Mouse (Mus musculus): Measurements from ENCODE around the gene Nyap1. TPM values are rescaled to one million over a fixed set of nuclear protein-coding genes. Genes with fewer than 3 reads are reported as not detected.

Gene Nyap1
- polyA plus RNA-seq, 1 experiment from 2014 or later: 25.0 TPM

- no peak for ATAC-seq
- Histone ChIP-seq H3K27ac (no peak overlapping the region), H3K36me3 (ENCODE audit: poor library complexity, severe bottlenecking) (peaks cover 48% of the 10 kb centered on the region), H3K9ac (no peak overlapping the region), H3K4me1 (peaks cover 59% of the 10 kb centered on the region), H3K4me2 (0 out of 2 replicates have a peak overlapping the region, but pooled peaks have one; percentile 95), H3K27me3 (no peaks in the 10 kb centered on the region), H3K4me3 (0 out of 2 replicates have a peak overlapping the region, but pooled peaks have one; percentile 1), H3K9me3 (replicated peaks) (no peaks in the 10 kb centered on the region)
- WGBS: 91% methylated on average over 7 of the region's 7 CpGs
Measured at GRCm38 (mm10) chr5:137781661-137782060, 40.3 kb upstream of the Nyap1 start.

- peak overlapping the region; percentile 86 for H3K27ac ChIP-seq
- H3K9me3 ChIP-seq (replicated peaks): no peaks in the 10 kb centered on the region
- peak overlapping the region; percentile 98 for H3K4me2 ChIP-seq
- H3K9ac ChIP-seq: peak overlapping the region; percentile 96
- peak; percentile 17 for ATAC-seq
- peak overlapping the region; percentile 99 for H3K4me3 ChIP-seq
- peaks cover 53% of the 10 kb centered on the region for H3K4me1 ChIP-seq
- under 1% methylated on average over 68 of the region's 83 CpGs for WGBS
- H3K36me3 ChIP-seq (ENCODE audit: poor library complexity, severe bottlenecking): peaks cover 42% of the 10 kb centered on the region
- H3K27me3 ChIP-seq: no peaks in the 10 kb centered on the region
Measured at GRCm38 (mm10) chr5:137779053-137779933, 37.9 kb upstream of the Nyap1 start.

- H3K4me2 ChIP-seq: peak within 1 kb of the TSS; percentile 98
- no peaks in the 10 kb centered on the region for H3K27me3 ChIP-seq
- WGBS: 0% methylated on average over 31 of the region's 31 CpGs
- no peaks in the 10 kb centered on the region for H3K9me3 ChIP-seq (replicated peaks)
- peaks cover 36% of the 10 kb centered on the region for H3K36me3 ChIP-seq (ENCODE audit: poor library complexity, severe bottlenecking)
- peak; percentile 98 for ATAC-seq
- peak within 1 kb of the TSS; percentile 99 for H3K4me3 ChIP-seq
- H3K9ac ChIP-seq: peak within 1 kb of the TSS; percentile 96
- H3K27ac ChIP-seq: peak within 1 kb of the TSS; percentile 86
- peaks cover 46% of the 10 kb centered on the region for H3K4me1 ChIP-seq
Measured at GRCm38 (mm10) chr5:137778635-137779034, 37.2 kb upstream of the Nyap1 start, which contains the start of gene Ppp1r35. Gene Ppp1r35, plus strand, starts transcription at chr5:137778849.

- 86% methylated on average over 7 of the region's 7 CpGs for WGBS
- Histone ChIP-seq H3K36me3 (ENCODE audit: poor library complexity, severe bottlenecking) (peaks cover 23% of the 10 kb centered on the region), H3K27ac (no peak overlapping the region), H3K27me3 (no peaks in the 10 kb centered on the region), H3K4me2 (no peak overlapping the region), H3K4me3 (no peak overlapping the region), H3K9ac (no peak overlapping the region), H3K9me3 (replicated peaks) (no peaks in the 10 kb centered on the region), H3K4me1 (peaks cover 33% of the 10 kb centered on the region)
- no peak for ATAC-seq
Measured at GRCm38 (mm10) chr5:137777267-137777845, 35.9 kb upstream of the Nyap1 start.

- H3K4me2 ChIP-seq: no peak overlapping the region
- H3K9me3 ChIP-seq (replicated peaks): no peaks in the 10 kb centered on the region
- no peak overlapping the region for H3K27ac ChIP-seq
- H3K36me3 ChIP-seq (ENCODE audit: poor library complexity, severe bottlenecking): peaks cover 14% of the 10 kb centered on the region
- no peaks in the 10 kb centered on the region for H3K27me3 ChIP-seq
- ATAC-seq: no peak
- no peak overlapping the region for H3K4me3 ChIP-seq
- 53% methylated on average over 5 of the region's 5 CpGs for WGBS
- H3K4me1 ChIP-seq: peaks cover 28% of the 10 kb centered on the region
- H3K9ac ChIP-seq: no peak overlapping the region
Measured at GRCm38 (mm10) chr5:137776408-137776918, 35.1 kb upstream of the Nyap1 start.

GRCm38 (mm10) chr5:137775587-137776290 lies 34.3 kb upstream of the Nyap1 start:
- Histone ChIP-seq H3K4me2 (no peak overlapping the region), H3K9ac (no peak overlapping the region), H3K9me3 (replicated peaks) (no peaks in the 10 kb centered on the region), H3K27me3 (no peaks in the 10 kb centered on the region), H3K27ac (no peak overlapping the region), H3K4me1 (peaks cover 28% of the 10 kb centered on the region), H3K36me3 (ENCODE audit: poor library complexity, severe bottlenecking) (peaks cover 7% of the 10 kb centered on the region), H3K4me3 (no peak overlapping the region)
- ATAC-seq: no peak
- 92% methylated on average over 2 of the region's 2 CpGs for WGBS

- Histone ChIP-seq H3K27me3 (no peaks in the 10 kb centered on the region), H3K4me1 (peaks cover 14% of the 10 kb centered on the region), H3K4me3 (no peak overlapping the region), H3K36me3 (ENCODE audit: poor library complexity, severe bottlenecking) (no peaks in the 10 kb centered on the region), H3K9ac (no peak overlapping the region), H3K4me2 (no peak overlapping the region), H3K9me3 (replicated peaks) (no peaks in the 10 kb centered on the region), H3K27ac (no peak overlapping the region)
- ATAC-seq: no peak
Measured at GRCm38 (mm10) chr5:137772755-137773154, 31.3 kb upstream of the Nyap1 start.

GRCm38 (mm10) chr5:137770709-137771108 lies 29.3 kb upstream of the Nyap1 start:
- no peaks in the 10 kb centered on the region for H3K36me3 ChIP-seq (ENCODE audit: poor library complexity, severe bottlenecking)
- no peak overlapping the region for H3K4me3 ChIP-seq
- H3K9me3 ChIP-seq (replicated peaks): no peaks in the 10 kb centered on the region; the same call in 1 of the 2 replicates
- no peaks in the 10 kb centered on the region for H3K27me3 ChIP-seq
- peaks cover 6% of the 10 kb centered on the region; the same call in 1 of the 2 replicates for H3K4me1 ChIP-seq
- no peak overlapping the region for H3K27ac ChIP-seq
- no peak overlapping the region for H3K4me2 ChIP-seq
- 50% methylated on average over 2 of the region's 2 CpGs for WGBS
- H3K9ac ChIP-seq: no peak overlapping the region
- peak; percentile 41; the same call in 1 of the 2 replicates for ATAC-seq

- WGBS: 20% methylated on average over 1 of the region's 1 CpGs
- H3K9me3 ChIP-seq (replicated peaks): no peaks in the 10 kb centered on the region; the same call in 1 of the 2 replicates
- no peak overlapping the region for H3K4me3 ChIP-seq
- H3K27me3 ChIP-seq: no peaks in the 10 kb centered on the region
- H3K4me2 ChIP-seq: no peak overlapping the region
- no peaks in the 10 kb centered on the region for H3K36me3 ChIP-seq (ENCODE audit: poor library complexity, severe bottlenecking)
- ATAC-seq: no peak
- H3K4me1 ChIP-seq: peaks cover 10% of the 10 kb centered on the region; the same call in 1 of the 2 replicates
- 0 out of 2 replicates have a peak overlapping the region, but pooled peaks have one; percentile 19 for H3K27ac ChIP-seq
- H3K9ac ChIP-seq: no peak overlapping the region
Measured at GRCm38 (mm10) chr5:137768475-137768874, 27.1 kb upstream of the Nyap1 start.

GRCm38 (mm10) chr5:137766270-137766669 lies 24.9 kb upstream of the Nyap1 start:
- no peak overlapping the region for H3K27ac ChIP-seq
- 64% methylated on average over 3 of the region's 3 CpGs for WGBS
- H3K36me3 ChIP-seq (ENCODE audit: poor library complexity, severe bottlenecking): no peaks in the 10 kb centered on the region
- no peak overlapping the region for H3K4me3 ChIP-seq
- no peak overlapping the region for H3K4me2 ChIP-seq
- no peaks in the 10 kb centered on the region; the same call in 1 of the 2 replicates for H3K9me3 ChIP-seq (replicated peaks)
- H3K27me3 ChIP-seq: no peaks in the 10 kb centered on the region
- no peak overlapping the region for H3K9ac ChIP-seq
- H3K4me1 ChIP-seq: peaks cover 10% of the 10 kb centered on the region; the same call in 1 of the 2 replicates
- ATAC-seq: no peak

- WGBS: 55% methylated on average over 9 of the region's 9 CpGs
- Histone ChIP-seq H3K27me3 (no peaks in the 10 kb centered on the region), H3K4me3 (no peak overlapping the region), H3K36me3 (ENCODE audit: poor library complexity, severe bottlenecking) (no peaks in the 10 kb centered on the region), H3K9me3 (replicated peaks) (no peaks in the 10 kb centered on the region; the same call in 1 of the 2 replicates), H3K27ac (no peak overlapping the region), H3K9ac (no peak overlapping the region), H3K4me1 (peaks cover 17% of the 10 kb centered on the region), H3K4me2 (no peak overlapping the region)
- no peak for ATAC-seq
Measured at GRCm38 (mm10) chr5:137764609-137765340, 23.4 kb upstream of the Nyap1 start.
